Mouse (Mus musculus) E14TG2a.4 (cell line): ENCODE results near the gene Zfyve21.

Source experiments
- CTCF ChIP-seq: conservative IDR thresholded peaks from 2 replicates; pipeline ENCODE4 v1.5.1; 2014; ENCODE audit warnings: low read length
- POU5F1 ChIP-seq: IDR thresholded peaks from 2 replicates; pipeline ENCODE4 v1.6.1; 2014; ENCODE audit warnings: low read length, borderline replicate concordance

DNA sequence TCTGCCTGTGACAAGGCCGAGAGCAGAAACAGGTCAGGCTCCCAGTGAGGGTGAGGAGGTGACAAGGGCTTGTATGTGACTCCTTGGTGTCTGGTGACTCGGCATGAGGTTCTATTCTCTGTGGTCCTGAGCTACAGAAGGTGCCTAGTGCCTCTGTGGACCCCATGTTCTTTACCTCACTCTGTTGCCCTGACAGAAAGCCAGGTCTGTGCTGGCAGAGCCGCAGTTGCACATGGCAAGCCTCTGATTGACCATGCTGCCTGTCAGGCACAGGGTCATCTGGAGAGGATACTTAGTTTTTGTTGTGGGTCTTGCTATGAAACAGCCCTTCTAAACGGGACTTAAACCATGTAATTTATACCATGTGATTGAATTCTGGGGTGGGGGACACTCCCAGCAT lies 8.0 kb downstream of the Zfyve21 start:
- TF ChIP-seq CTCF (no peak), POU5F1 (no peak)
